Mouse (Mus musculus) frontal cortex, adult 2 months (tissue): Measurements from ENCODE around the gene Pdzd8. TPM values are rescaled to one million over a fixed set of nuclear protein-coding genes. Genes with fewer than 3 reads are reported as not detected.

Source experiments
- DNase-seq, 2 experiments: peaks; one replicate each; pipeline ENCODE4 v3.0.0; 2022; ENCODE audit warnings: low spot score in 1 of 2; ENCODE audit errors: extremely low spot score in 1 of 2
- polyA plus RNA-seq: library from polyadenylated mRNA; depleted of rRNA; stranded (reverse); fragments of >200 nt; gene quantifications from 2 replicates; pipeline ENCODE4 v1.2.3, GENCODE M21; 2012

The Pdzd8 gene
- polyA plus RNA-seq, 1 experiment: 20.5 TPM

GRCm38 (mm10) chr19:59356843-59357595 lies 11.4 kb upstream of the Pdzd8 start:
- DNase-seq: no peak

DNA sequence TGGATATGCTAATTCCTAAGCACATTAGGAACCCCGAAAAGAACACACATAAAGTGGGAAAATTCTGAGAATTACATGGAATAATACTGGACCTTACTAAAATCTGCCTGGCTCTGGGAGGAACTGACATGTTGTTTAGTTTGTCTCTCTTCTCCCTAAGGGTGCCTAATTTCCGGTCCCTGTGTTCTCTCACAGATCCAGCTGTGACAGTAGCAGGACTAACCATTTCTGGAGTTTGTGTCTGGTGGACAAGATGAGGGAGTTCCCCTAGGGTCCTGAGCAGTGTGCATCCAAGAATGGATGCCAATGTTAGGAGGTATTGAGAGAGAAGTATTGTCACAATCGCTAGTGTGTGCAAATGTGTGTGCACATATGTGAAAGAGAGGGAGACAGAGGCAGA lies 10.8 kb upstream of the Pdzd8 start:
- no peak for DNase-seq

- no peak for DNase-seq
These were observed 9.3 kb upstream of the Pdzd8 start for GRCm38 (mm10) chr19:59354906-59355305.

- DNase-seq: no peak
These were observed 7.2 kb upstream of the Pdzd8 start for GRCm38 (mm10) chr19:59352760-59353159.

DNA sequence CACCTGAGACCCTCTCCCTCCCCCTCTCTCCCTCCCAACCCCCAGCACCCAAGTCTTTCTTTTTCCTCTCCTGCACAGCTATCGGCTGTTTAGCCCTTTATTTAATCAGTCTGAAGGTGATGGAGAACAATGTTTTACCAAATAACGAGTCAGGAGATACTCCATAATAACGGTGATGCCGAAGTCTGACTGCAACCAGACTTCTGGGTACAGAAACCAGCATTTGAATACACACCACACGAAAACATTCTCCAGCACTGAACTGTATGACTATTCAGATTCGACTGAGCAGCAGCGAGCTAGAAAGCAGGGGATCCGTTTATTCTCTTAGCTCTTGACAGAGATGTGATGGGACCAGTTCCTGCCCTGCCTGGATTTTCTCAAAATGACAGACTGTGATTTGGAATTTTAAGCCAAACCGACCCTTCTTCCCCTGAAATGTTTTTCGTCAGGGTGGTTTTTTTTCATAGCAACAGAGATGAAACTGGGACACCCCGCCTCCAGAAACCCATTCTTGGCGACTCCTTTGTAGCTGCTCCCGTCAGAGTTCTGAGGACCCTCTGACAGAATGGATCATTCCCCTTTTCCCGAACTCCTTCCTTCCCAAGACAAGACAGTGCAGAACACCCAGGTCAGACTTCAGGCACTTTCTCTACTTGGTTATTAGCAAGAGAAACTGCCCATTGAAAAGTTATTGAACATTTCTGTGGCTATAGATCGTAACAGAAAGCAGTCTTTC lies 5.7 kb upstream of the Pdzd8 start:
- no peak for DNase-seq

DNA sequence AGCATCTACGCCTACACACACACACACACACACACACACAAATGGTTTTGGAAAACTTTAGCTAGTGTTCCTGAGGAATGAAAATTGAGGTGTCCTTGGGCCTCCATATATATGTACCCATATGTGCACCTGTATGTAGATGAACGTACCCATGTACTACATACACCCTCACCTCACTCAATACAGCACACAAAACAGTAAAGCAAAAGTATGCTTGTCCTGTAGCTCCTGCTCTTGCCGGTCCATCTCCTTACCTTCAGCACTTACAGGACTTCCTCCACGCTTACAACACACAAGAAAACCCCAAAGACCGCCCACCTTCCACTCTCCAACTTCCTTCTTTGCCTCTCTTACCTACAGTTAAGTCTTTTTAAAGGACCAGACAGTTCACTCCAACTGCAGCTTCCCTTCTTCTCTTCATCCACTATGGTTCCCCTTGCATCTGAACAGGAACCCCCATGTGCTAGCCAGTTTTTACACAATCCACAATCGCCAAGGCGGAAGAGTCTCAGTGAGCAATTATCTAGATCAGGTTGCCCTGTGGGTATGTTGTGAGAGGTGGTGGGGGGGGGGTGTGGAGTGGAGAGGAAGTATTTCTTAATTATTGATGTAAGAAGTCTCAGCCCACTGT lies 4.8 kb upstream of the Pdzd8 start:
- no peak for DNase-seq

DNA sequence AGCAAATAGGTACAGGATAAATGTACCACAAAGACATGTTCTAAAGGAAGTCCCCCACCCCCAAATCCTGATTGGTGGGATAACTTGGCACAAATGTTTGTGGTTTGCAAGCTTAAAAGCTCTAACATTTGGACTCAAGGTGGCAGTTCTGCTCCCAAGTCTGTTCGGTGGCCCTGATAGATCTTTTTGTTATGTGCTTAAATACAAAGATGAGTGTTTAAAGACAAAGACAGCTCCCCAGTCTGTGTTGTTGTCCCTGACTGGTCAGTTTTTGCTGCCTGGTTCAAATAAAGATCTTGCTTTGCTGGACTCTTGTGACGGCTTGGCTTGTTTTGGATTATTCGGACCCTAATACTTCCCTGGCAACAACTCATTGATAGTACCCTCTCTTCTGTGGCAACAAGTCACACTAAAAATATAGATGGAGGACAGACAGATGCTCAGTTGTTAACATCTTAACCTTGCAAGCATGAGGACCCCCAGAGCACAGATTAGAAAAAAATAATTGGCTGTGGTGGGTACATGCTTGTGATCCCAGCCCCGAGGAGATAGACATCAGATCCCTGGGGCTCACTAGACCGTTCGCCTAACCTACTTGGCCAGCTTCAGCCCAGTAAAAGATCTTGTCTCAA lies 3.9 kb upstream of the Pdzd8 start:
- no peak for DNase-seq

DNA sequence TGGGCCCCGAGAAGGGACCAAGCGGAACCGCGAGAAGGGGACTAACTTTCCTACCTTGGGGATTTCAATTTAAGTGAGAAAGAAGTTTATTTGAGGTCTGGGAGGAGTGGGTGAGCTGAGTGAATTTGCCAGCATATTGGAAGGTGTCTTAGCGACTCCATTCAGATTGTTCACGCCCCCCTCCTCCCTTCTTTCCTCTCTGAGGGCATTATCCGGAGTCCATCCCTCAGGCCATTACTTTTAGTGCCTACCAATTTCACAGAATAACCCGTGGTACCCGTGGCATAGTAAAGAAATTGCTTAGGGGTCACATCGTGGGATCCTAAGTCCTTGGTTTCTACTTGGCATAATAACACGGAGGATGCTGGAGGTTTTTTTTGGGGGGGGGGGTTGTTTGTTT lies 745 bp upstream of the Pdzd8 start:
- no peak for DNase-seq

- DNase-seq: peak in 1 of 2 experiments; percentile 34
These were observed 411 bp downstream of the Pdzd8 start for GRCm38 (mm10) chr19:59345081-59345657.

- DNase-seq: peak in 1 of 2 experiments; percentile 23
These were observed 1.3 kb downstream of the Pdzd8 start for GRCm38 (mm10) chr19:59344304-59344711.

- DNase-seq: no peak
These were observed 2.6 kb downstream of the Pdzd8 start for GRCm38 (mm10) chr19:59342964-59343363.

DNA sequence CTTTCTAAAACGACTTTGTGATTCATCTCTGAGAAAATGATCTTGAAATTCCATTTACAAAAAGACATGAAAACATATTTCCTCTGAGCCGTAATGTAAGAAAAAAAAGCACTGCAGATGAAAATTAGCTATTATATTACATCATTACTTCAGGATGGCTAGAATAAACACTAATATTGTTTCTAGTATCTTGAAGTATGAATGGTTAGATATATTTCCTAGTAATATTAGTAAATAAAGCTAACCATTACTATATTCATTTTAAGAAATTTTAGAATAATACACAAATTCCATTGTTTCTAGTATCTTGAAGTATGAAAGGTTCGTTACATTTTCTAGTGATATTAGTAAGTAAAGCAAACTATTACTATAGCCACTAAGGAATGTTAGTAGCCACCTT lies 5.7 kb downstream of the Pdzd8 start:
- no peak for DNase-seq

- DNase-seq: no peak
These were observed 7.5 kb downstream of the Pdzd8 start for GRCm38 (mm10) chr19:59337872-59338681.

DNA sequence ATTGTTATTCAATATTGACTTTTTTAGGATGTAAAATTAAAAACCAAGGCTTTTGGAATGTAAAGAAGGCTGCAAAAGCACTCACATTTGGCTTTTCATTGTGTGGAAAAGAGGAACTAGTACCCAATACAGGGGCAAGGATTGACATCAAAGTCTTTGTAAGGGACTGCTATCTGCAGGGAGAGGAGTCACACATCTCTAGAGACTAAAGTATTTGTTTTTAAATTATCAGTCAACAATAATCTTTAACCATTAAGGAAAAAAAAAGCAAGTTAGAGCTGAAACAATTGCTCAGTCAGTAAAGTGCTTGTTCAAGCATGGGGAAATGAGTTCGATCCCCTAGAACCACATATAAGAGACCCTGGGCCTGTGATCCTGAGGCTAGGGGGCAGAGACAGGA lies 8.9 kb downstream of the Pdzd8 start:
- DNase-seq: no peak

GRCm38 (mm10) chr19:59330816-59331225 lies 14.8 kb downstream of the Pdzd8 start:
- DNase-seq: no peak

DNA sequence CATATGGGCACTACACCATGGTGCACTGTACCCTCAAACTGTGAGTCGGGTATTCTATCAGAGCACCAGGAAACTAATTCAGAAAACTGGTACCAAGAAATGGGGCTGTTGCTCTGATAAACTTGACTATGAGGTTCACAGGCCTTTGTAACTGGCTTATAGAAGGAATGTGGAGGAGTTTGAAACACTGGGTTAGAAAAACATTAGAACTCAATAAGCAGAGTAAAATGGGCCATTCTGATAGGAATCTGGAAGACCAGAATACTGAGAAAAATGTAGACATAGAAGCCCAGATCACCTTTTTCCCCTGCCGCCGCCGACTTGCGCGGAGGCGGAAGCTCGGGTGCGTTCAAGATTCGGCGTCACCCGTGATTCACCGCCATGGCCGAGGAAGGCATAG lies 23.6 kb downstream of the Pdzd8 start, which contains the start of gene Rps12-ps3:
Gene Rps12-ps3, plus strand, starts transcription at position 301 of the 400 bp plus-strand sequence.
- no peak for DNase-seq

GRCm38 (mm10) chr19:59316571-59316970 lies 29.0 kb downstream of the Pdzd8 start:
- peak in 1 of 2 experiments; percentile 66 for DNase-seq

- no peak for DNase-seq
These were observed 30.3 kb downstream of the Pdzd8 start for GRCm38 (mm10) chr19:59315308-59315707.

DNA sequence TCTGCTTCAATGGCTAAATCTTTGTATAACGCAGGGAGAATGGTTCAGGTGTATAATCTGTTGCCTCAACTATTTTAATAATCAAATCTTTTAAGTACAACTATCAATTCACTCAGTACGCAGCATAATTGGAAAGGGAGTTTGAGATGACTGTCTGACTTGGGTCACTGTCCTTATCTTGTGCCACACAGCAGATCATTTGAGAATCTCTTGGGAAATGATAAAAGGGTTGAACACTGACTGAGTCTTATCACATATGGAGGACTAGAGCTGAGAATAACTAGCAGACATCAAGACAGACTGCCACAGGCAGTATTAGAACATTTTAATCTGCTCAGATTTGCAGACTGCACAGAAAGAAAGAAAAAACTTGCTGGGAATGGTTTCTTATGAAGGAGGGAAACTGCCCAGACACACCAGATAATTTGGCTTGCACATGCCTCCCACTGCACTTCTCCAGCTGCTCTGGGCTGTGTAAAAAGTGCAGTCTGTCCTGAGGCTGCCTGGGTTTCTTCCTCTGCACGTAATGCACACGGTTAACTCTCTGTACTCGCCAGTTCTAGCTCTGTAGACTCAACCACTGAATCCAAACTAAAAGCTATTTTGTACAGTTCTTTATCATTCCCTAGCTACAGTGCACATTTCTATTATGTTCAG lies 53.3 kb downstream of the Pdzd8 start:
- DNase-seq: peak in 1 of 2 experiments; percentile 44
